Mouse (Mus musculus) bone marrow macrophage, adult 2 months (primary cell): Measurements from ENCODE around the gene Rpusd3.

Experiments
- CTCF ChIP-seq: IDR thresholded peaks from 2 replicates; pipeline ENCODE4 v1.5.1; 2012; ENCODE audit warnings: low read depth, mild to moderate bottlenecking, low read length, moderate library complexity
- POLR2A ChIP-seq: IDR thresholded peaks from 2 replicates; pipeline ENCODE4 v1.6.1; 2012; ENCODE audit warnings: mild to moderate bottlenecking, low read depth, low read length, borderline replicate concordance

DNA sequence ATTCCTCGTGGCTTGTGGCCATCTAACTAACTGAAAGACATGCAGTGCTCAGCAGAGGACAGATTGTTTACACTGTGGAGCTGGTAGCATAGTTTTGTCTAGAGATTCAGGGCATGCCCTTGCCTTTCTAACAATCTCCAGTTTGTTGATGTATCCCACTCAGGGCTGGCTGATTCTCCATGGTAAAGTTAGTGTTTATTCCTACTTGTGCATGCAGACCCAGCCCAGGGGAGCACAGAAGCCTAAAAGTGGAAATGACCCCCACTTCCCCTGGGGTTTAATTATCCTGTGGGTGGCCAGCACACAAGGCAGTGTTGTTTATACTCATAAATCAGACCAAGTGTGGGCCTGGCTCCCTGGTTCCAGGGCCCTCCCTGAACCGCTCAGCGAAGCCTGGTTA lies 33.1 kb downstream of the Rpusd3 start:
- TF ChIP-seq POLR2A (no peak), CTCF (no peak)
